Mouse (Mus musculus): ENCODE measurements at regions not wholly inside any gene's neighbourhood (a gene's known extent, or its start where the extent isn't known, plus 50 kb on each side); places are given as distances from the start of the nearest gene placed in this dataset.
A peak's percentile ranks its signal among the peaks of the same experiment; 100 is the strongest.

- no peak for DNase-seq
Observed at GRCm38 (mm10) chr4:124542696-124543095, 67.9 kb downstream of the 3100002H09Rik start.

GRCm38 (mm10) chr4:124538471-124538870 lies 72.1 kb downstream of the 3100002H09Rik start:
- no peak for DNase-seq

GRCm38 (mm10) chr4:124537681-124538080 lies 72.9 kb downstream of the 3100002H09Rik start:
- no peak for DNase-seq

DNA sequence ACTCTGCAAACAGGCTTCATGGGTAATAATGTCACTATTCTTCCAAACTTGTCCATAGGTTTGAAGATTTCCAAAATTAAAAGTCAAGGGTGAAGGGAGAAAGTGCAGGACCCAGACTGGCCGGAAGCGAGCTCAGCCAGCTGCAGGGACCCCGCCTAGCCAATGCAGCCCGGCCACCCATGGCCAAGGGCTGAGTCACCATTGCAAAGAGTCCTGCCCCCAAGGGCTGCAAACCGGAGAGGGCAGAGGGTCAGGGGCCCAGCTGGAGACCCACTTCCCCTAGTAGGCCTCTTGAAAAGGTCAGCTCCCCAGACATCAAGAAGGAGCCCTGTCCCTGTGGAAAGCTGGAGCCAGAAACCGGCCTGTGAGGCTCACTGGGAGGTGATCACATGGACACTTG lies 77.0 kb downstream of the 3100002H09Rik start:
- DNase-seq, result no peak

GRCm38 (mm10) chr4:124530596-124530995 lies 80.0 kb downstream of the 3100002H09Rik start:
- no peak for DNase-seq

DNA sequence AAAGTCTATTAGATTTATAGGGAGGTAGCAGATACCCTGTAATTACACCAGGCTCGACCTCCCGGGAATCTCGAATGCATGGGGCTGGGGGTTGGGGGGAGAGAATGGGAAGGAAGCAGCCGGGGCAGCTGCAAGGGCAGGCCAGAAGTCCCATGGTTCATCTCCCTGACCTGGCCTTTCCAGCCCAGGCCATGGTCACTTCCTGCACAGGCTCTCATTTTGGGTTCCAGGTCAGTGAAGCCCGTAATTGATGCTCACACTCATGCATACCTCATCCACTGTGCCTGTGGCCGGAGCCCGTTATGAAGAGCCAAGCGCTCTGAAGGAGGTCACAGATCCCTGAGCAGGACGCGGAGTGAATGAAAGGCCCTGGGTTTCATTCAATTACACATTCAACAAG lies 83.8 kb downstream of the 3100002H09Rik start:
- peak; percentile 17 for DNase-seq

DNA sequence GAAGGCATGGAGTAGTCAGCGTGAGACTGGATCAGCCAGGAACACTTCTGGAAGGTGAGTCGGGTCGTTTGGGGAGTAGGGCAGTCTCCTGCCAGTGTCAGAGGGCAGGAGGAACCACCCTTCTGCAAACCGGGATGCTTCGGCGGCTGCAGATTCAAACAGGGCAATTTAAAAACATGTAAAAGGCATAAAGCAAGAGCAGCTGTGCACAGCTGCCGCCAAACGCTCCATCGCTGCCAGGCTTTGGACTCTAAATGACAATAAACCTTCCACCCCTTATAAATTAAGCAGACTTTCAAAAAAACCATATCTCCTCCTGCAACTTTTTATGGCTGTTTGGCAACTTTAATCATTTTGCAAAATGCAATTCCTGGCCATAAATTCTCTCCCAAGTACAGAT lies 84.2 kb downstream of the 3100002H09Rik start:
- peak; percentile 3 for DNase-seq

DNA sequence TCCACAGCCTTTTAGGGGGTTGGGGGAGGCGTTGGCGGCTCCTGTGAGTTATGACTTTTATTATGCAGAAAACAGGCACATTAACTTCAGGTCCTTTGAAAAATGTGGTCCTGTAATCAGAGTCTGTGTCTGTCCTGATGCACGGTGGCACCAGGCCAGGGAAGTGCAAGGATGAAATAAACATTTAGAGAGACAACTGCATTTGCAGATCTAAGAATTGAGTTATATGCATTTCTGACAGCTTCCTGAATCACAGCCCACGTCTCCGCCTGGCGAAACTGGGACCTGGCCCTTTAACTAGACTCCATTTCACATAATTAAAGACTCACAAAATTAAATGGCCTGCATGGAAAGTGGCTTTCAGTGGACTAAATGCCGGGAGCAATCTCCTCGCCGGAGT lies 90.3 kb downstream of the 3100002H09Rik start:
- no peak for DNase-seq

GRCm38 (mm10) chr4:124511761-124512160 lies 98.8 kb downstream of the 3100002H09Rik start:
- DNase-seq, result no peak

DNA sequence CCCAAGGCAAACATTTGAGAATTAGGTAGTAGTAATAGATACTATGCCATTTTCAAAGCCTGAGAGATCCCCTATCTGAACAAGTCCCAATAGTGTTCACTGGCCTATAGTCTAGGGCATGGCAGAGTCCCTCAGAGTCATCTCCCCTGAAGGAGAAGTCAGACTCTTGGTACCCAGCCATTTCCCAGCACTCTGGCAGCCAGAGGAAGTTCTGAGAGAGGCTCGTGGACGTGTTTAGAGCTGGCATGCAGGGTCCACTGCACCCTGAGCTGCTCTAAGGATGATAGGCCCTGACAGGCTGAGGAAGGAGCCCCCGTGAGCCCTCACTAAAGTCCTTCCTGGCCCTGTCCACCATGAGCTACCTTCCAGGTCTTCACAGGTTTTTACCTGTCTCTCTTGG lies 99.8 kb downstream of the 3100002H09Rik start:
- no peak for DNase-seq

GRCm38 (mm10) chr4:124509695-124510094 lies 100.9 kb downstream of the 3100002H09Rik start:
- DNase-seq, result no peak

DNA sequence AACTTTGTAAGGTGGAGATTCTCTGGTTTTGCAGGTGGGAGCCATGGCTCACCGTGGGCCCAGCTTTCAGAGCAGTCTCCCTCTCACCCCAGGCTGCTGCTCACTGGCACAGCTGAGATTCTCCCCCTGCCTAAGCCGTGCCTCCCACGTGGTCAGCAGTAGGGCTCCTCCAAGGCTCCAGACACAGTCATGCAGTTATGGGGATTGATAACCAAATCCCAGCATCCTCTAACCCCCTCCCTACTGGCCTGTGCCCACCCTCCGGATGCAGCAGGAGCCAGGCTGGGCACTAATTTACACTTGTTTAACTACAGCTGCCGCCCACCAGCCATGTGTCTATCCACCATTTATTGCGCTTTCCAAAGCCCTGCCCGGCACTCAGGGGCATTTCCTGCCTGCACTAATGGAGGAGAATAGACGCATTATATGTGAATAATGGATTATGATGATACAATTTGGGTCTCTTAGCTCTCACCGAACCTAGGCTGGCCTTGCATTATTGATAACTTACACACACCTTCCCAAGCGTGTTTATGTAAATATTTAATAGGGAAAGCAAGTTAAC lies 104.4 kb downstream of the 3100002H09Rik start:
- no peak for DNase-seq

- DNase-seq, result no peak
Observed at GRCm38 (mm10) chr4:124501785-124502184, 108.8 kb downstream of the 3100002H09Rik start.

- DNase-seq, result no peak
Observed at GRCm38 (mm10) chr4:124498043-124498442, 112.6 kb downstream of the 3100002H09Rik start.

- DNase-seq, result no peak
Observed at GRCm38 (mm10) chr4:124485941-124486581, 124.5 kb downstream of the 3100002H09Rik start.

GRCm38 (mm10) chr4:124484613-124485586 lies 125.7 kb downstream of the 3100002H09Rik start:
- no peak for DNase-seq

DNA sequence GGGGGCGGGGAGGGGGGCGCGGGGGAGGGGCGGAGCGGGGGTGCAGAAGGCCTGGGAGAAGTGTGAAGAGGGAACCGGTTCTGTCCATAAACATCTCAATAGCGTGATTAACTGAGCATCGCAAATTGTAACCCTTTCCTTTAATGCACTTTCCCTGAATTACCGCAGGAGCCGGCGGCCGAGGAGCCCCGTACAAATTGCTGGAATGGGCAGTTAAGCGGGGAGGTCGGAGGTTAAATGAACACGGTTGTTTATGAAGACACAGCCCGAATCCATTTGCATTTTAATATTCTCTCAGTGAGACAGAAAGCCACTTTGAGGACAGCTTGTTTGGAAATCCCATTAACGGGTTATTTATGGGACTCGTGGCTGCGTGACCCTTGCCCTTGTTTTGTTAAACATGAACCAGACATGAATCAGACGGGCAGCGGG lies 132.7 kb downstream of the 3100002H09Rik start:
- peak; percentile 50 for DNase-seq

DNA sequence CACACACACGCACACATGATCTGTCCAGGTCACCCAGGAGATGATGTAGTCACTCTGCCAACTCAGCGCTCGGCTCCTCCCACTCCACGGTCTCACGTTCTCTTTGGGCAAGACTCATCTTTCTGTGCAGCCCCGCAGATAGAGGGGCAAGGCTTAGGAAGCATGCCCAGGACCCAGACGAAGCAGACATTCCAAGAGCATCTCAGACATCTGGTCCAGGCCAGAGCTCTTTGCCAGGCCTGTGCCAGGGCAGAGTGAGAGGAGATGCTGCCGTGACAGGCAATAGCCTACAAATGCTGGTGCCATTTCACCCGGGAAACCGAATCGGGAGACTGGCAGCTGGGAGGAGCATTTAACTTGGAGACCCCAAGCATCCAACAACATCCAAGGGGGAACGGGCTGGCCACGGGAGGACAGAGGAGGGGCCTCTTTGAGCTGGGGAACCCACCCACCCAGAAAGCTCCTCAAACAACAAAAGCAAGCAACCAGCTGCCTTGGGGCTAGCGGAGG lies 133.2 kb downstream of the 3100002H09Rik start:
- DNase-seq, result no peak

DNA sequence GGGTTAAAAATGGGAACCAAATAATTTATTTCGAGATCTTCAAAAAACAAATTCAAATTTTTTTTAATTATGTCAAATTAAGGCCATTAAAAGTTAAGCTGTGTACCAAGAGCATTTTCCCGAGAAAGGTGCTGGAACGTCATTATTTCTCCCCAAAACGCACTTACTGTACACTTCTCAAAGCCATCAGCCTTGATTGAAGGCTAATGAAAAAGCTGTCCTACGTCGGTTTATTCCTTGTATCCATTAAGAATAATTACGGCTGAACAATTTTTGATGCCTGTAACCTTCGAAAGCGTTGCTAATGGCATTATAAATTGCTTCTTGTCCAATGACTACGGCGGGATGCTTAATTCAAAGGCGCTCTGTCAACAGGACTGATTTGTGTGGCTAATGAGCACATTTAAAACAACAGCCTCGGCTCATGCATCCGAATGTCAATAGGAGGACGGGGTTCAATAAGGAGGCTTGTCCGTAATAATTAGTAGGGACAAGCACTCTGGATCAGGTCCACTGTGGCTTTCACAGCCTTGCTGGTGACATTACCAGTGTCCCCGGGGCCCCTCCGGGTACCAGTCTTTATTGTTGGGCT lies 145.3 kb downstream of the 3100002H09Rik start:
- no peak for DNase-seq

DNA sequence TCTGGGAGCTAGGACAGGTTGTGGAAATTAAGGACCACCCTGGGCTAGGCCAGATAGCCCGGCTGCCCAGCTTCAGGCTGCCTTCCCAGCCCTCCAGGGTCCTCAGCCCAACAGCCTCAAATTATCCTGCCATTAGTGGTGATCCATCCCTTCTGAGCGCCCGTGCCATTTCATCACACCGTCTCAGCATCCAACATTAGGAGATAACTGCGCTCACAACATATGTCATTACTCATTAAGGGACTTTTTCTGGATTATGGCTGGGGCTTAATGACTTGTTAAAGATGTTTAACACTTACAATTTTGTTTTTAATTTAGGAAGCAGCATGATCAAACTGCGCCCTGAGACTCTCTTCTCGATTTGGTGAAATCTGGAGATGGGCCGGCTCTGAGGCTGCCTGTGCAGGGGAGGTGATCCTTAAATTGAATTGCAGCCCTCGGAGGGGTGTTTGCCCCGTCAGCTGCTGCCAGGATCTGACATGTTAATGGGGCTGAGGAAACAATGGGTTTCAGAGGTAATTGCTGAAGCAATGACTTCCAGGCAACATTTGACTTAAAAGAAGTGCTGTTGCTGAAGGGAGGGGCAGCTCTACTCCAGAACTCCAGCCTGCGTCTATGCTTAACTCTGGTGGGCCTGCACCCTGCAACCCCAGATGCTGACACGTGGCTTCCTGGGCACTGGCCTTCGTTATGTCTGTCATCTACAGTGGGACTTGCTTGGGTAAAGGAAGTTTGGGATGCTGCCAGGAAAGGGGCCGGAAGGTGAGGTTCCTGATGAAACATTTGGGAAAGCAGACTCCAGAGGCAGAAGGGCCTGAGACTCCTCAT lies 154.9 kb downstream of the 3100002H09Rik start:
- no peak for DNase-seq

- no peak for DNase-seq
Observed at GRCm38 (mm10) chr4:124451131-124451530, 159.5 kb downstream of the 3100002H09Rik start.

- DNase-seq, result no peak
Observed at GRCm38 (mm10) chr4:124446615-124447014, 164.0 kb downstream of the 3100002H09Rik start.
